Mouse (Mus musculus) MEL (cell line): ENCODE data around the gene Clock. TPM values are rescaled to one million over a fixed set of nuclear protein-coding genes. Genes with fewer than 3 reads are reported as not detected.

Experiments used
- DNase-seq: peaks from one replicate; pipeline ENCODE4 v3.0.0; 2011; ENCODE audit warnings: low read depth, low spot score
- H3K27ac ChIP-seq: 2 replicates; pipeline ENCODE4 v1.5.1; 2012; ENCODE audit warnings: low read depth, mild to moderate bottlenecking, control low read depth, low read length, moderate library complexity; ENCODE audit not compliant: control insufficient read depth
- H3K27me3 ChIP-seq, 2 experiments: fragments of 150-350 bp in 1 of 2; sonication (generic) in 1 of 2; 2 replicates each; pipeline ENCODE4 v1.6.1; 2012; ENCODE audit warnings: low read length in 2 of 2, mild to moderate bottlenecking in 2 of 2, improper control_type of control experiment in 1 of 2, moderate library complexity in 1 of 2; ENCODE audit not compliant: insufficient read depth in 2 of 2, control insufficient read depth in 1 of 2
- H3K36me3 ChIP-seq, 2 experiments: 2 replicates each; pipeline ENCODE4 v1.6.1; 2012 to 2014; ENCODE audit warnings: low read length in 2 of 2, improper control_type of control experiment in 1 of 2, inconsistent platforms in 1 of 2, mild to moderate bottlenecking in 1 of 2; ENCODE audit not compliant: insufficient read depth in 2 of 2, control insufficient read depth in 1 of 2
- H3K4me1 ChIP-seq, 2 experiments: fragments of 150-350 bp in 1 of 2; sonication (generic) in 1 of 2; 2 replicates each; pipeline ENCODE4 v1.6.1; 2012; ENCODE audit warnings: low read length in 2 of 2, improper control_type of control experiment in 1 of 2, mild to moderate bottlenecking in 1 of 2; ENCODE audit not compliant: insufficient read depth in 2 of 2, control insufficient read depth in 1 of 2
- H3K4me3 ChIP-seq, 2 experiments: fragments of 150-350 bp in 1 of 2; sonication (generic) in 1 of 2; 2 replicates each; pipeline ENCODE4 v1.5.1; 2012; ENCODE audit warnings: low read depth in 2 of 2, low read length in 2 of 2, mild to moderate bottlenecking in 2 of 2, moderate library complexity in 2 of 2, control low read depth in 1 of 2, improper control_type of control experiment in 1 of 2; ENCODE audit not compliant: control insufficient read depth in 1 of 2, insufficient read depth in 1 of 2
- H3K79me2 ChIP-seq: 2 replicates; pipeline ENCODE4 v1.6.1; 2012; ENCODE audit warnings: mild to moderate bottlenecking, low read length, moderate library complexity; ENCODE audit not compliant: control insufficient read depth, poor library complexity, insufficient read depth
- H3K9ac ChIP-seq: 2 replicates; pipeline ENCODE4 v1.6.1; 2012; ENCODE audit warnings: low read depth, mild to moderate bottlenecking, control low read depth, low read length, moderate library complexity; ENCODE audit not compliant: control insufficient read depth, poor library complexity, severe bottlenecking
- H3K9me3 ChIP-seq: fragments of 150-350 bp; sonication (generic); replicated peaks from 2 replicates; pipeline ENCODE4 v1.6.1; 2012; ENCODE audit warnings: mild to moderate bottlenecking, low read length, improper control_type of control experiment, moderate library complexity; ENCODE audit not compliant: insufficient read depth
- BHLHE40 ChIP-seq: IDR thresholded peaks from 2 replicates; pipeline ENCODE4 v1.6.1; 2012; ENCODE audit warnings: low read depth, mild to moderate bottlenecking, inconsistent platforms, low read length, improper control_type of control experiment, borderline replicate concordance
- CTCF ChIP-seq, 3 experiments: IDR thresholded peaks in 2 of 3; conservative IDR thresholded peaks in 1 of 3; 2 replicates each; pipeline ENCODE4 v1.5.1; 2011 to 2012; ENCODE audit warnings: low read length in 3 of 3, low read depth in 2 of 3, mild to moderate bottlenecking in 2 of 3, improper control_type of control experiment in 1 of 3, inconsistent platforms in 1 of 3, mixed read lengths in 1 of 3, moderate library complexity in 1 of 3; ENCODE audit not compliant: control insufficient read depth in 1 of 3, insufficient read depth in 1 of 3, poor library complexity in 1 of 3, severe bottlenecking in 1 of 3
- E2F4 ChIP-seq: IDR thresholded peaks from 2 replicates; pipeline ENCODE4 v1.6.1; 2011; ENCODE audit warnings: low read depth, low read length, improper control_type of control experiment, borderline replicate concordance
- ELF1 ChIP-seq: IDR thresholded peaks from 2 replicates; pipeline ENCODE4 v1.6.1; 2014; ENCODE audit warnings: low read depth, mild to moderate bottlenecking, inconsistent platforms, low read length, improper control_type of control experiment, moderate library complexity
- EP300 ChIP-seq, 2 experiments: IDR thresholded peaks; 2 replicates each; pipeline ENCODE4 v1.6.1; 2011; ENCODE audit warnings: improper control_type of control experiment in 2 of 2, low read length in 2 of 2, low read depth in 1 of 2, mild to moderate bottlenecking in 1 of 2
- ETS1 ChIP-seq: IDR thresholded peaks from 2 replicates; pipeline ENCODE4 v1.6.1; 2012; ENCODE audit warnings: low read depth, mild to moderate bottlenecking, inconsistent platforms, low read length, improper control_type of control experiment, moderate library complexity
- GATA1 ChIP-seq: IDR thresholded peaks from 2 replicates; pipeline ENCODE4 v1.6.1; 2011; ENCODE audit warnings: low read depth, low read length, improper control_type of control experiment
- JUND ChIP-seq: IDR thresholded peaks from 2 replicates; pipeline ENCODE4 v1.6.1; 2011; ENCODE audit warnings: low read depth, mild to moderate bottlenecking, improper control_type of control experiment, low read length
- MAFK ChIP-seq: IDR thresholded peaks from 2 replicates; pipeline ENCODE4 v1.6.1; 2011; ENCODE audit warnings: low read depth, mild to moderate bottlenecking, low read length, improper control_type of control experiment, borderline replicate concordance
- MAX ChIP-seq: IDR thresholded peaks from 2 replicates; pipeline ENCODE4 v1.6.1; 2011; ENCODE audit warnings: low read length, improper control_type of control experiment
- MXI1 ChIP-seq: IDR thresholded peaks from 2 replicates; pipeline ENCODE4 v1.6.1; 2011; ENCODE audit warnings: mild to moderate bottlenecking, low read depth, low read length, improper control_type of control experiment
- MYC ChIP-seq: IDR thresholded peaks from 2 replicates; pipeline ENCODE4 v1.6.1; 2011; ENCODE audit warnings: low read depth, mild to moderate bottlenecking, low read length, improper control_type of control experiment, moderate library complexity
- NELFE ChIP-seq: IDR thresholded peaks from 2 replicates; pipeline ENCODE4 v1.6.1; 2011; ENCODE audit warnings: low read depth, low read length, improper control_type of control experiment
- POLR2A ChIP-seq, 2 experiments: IDR thresholded peaks; 2 replicates each; pipeline ENCODE4 v1.6.1; 2011 to 2012; ENCODE audit warnings: low read length in 2 of 2, mild to moderate bottlenecking in 2 of 2, control low read depth in 1 of 2, improper control_type of control experiment in 1 of 2, low read depth in 1 of 2, moderate library complexity in 1 of 2; ENCODE audit not compliant: control insufficient read depth in 1 of 2, insufficient read depth in 1 of 2, poor library complexity in 1 of 2
- POLR2AphosphoS5 ChIP-seq: IDR thresholded peaks from 2 replicates; pipeline ENCODE4 v1.6.1; 2012; ENCODE audit warnings: low read depth, borderline replicate concordance, mild to moderate bottlenecking, inconsistent platforms, low read length, moderate library complexity, mixed read lengths
- SMC3 ChIP-seq: IDR thresholded peaks from 2 replicates; pipeline ENCODE4 v1.6.1; 2011; ENCODE audit warnings: low read depth, low read length, improper control_type of control experiment
- TAL1 ChIP-seq: IDR thresholded peaks from 2 replicates; pipeline ENCODE4 v1.6.1; 2012; ENCODE audit warnings: mild to moderate bottlenecking, inconsistent platforms, low read length, moderate library complexity, mixed read lengths
- TBP ChIP-seq: IDR thresholded peaks from 2 replicates; pipeline ENCODE4 v1.8.0; 2011; ENCODE audit warnings: low read depth, low read length, improper control_type of control experiment
- TCF12 ChIP-seq: IDR thresholded peaks from 2 replicates; pipeline ENCODE4 v1.6.1; 2014; ENCODE audit warnings: low read depth, mild to moderate bottlenecking, inconsistent platforms, low read length, improper control_type of control experiment, moderate library complexity
- UBTF ChIP-seq: IDR thresholded peaks from 2 replicates; pipeline ENCODE4 v1.6.1; 2012; ENCODE audit warnings: low read depth, mild to moderate bottlenecking, inconsistent platforms, low read length, improper control_type of control experiment, moderate library complexity, borderline replicate concordance; ENCODE audit not compliant: insufficient read depth
- USF2 ChIP-seq, 2 experiments: IDR thresholded peaks; 2 replicates each; pipeline ENCODE4 v1.6.1; 2011 to 2012; ENCODE audit warnings: improper control_type of control experiment in 2 of 2, low read length in 2 of 2, borderline replicate concordance in 1 of 2, inconsistent platforms in 1 of 2, low read depth in 1 of 2, mild to moderate bottlenecking in 1 of 2; ENCODE audit not compliant: insufficient read depth in 1 of 2
- ZC3H11A ChIP-seq: IDR thresholded peaks from 2 replicates; pipeline ENCODE4 v1.6.1; 2012; ENCODE audit warnings: low read depth, mild to moderate bottlenecking, inconsistent platforms, low read length, improper control_type of control experiment
- ZKSCAN1 ChIP-seq: IDR thresholded peaks from 2 replicates; pipeline ENCODE4 v1.6.1; 2012; ENCODE audit warnings: low read depth, mild to moderate bottlenecking, inconsistent platforms, low read length, improper control_type of control experiment, moderate library complexity
- polyA plus RNA-seq, 2 experiments: library from polyadenylated mRNA; stranded (reverse) in 1 of 2; unstranded in 1 of 2; fragments of >175 nt in 1 of 2; fragments of >200 nt in 1 of 2; gene quantifications; 2 replicates each; pipeline versions ENCODE4 v1.2.1 to v1.2.4; 2012; ENCODE audit warnings: low replicate concordance in 2 of 2, low read depth in 1 of 2; ENCODE audit not compliant: insufficient read length in 2 of 2, insufficient read depth in 1 of 2, missing spikeins in 1 of 2
- total RNA-seq: library from RNA; depleted of rRNA; stranded (reverse); fragments of 300-350 nt; gene quantifications from 2 replicates; pipeline ENCODE4 v1.2.3, GENCODE M21; 2012

Clock gene
- total and polyA plus RNA-seq, 3 experiments: 4.1 to 77.5 (median 6.3) TPM

- peak; percentile 59 for DNase-seq
- Histone ChIP-seq H3K9ac (no peak overlapping the region), H3K27ac (no peak overlapping the region), H3K4me3 (no peak overlapping the region), H3K9me3 (no peaks in the 10 kb centered on the region), H3K27me3 (no peaks in the 10 kb centered on the region), H3K36me3 (peaks cover 0 to 5% of the 10 kb centered on the region in 2 experiments; a peak in 2 of 4 replicates), H3K4me1 (peaks cover 4 to 8% of the 10 kb centered on the region in 2 experiments), H3K79me2 (no peaks in the 10 kb centered on the region)
- no peak for TF ChIP-seq MYC
- peak; percentile 57 for TF ChIP-seq TAL1
- TF ChIP-seq EP300 (IDR thresholded peaks at IDR 0.05; ENCODE audit: low read depth in 1 of 2, low read length in 2 of 2): peak; percentile 54 to 70; a peak in 3 of 4 replicates
- TF ChIP-seq SMC3: no peak
- TF ChIP-seq ZKSCAN1: no peak
- TF ChIP-seq POLR2A (IDR thresholded peaks at IDR 0.05; ENCODE audit: control insufficient read depth in 1 of 2, insufficient read depth in 1 of 2, low read depth in 1 of 2, low read length in 2 of 2, poor library complexity in 1 of 2): no peak
- 0 out of 2 replicates have a peak, but pooled peaks have one; percentile 32 for TF ChIP-seq MXI1
- TF ChIP-seq POLR2AphosphoS5: no peak
- TF ChIP-seq TBP: 0 out of 2 replicates have a peak, but pooled peaks have one; percentile 14
- TF ChIP-seq TCF12: peak; percentile 65
- peak; percentile 59 for TF ChIP-seq MAX
- peak; percentile 69 for TF ChIP-seq GATA1
- TF ChIP-seq JUND: no peak
- 0 out of 2 replicates have a peak, but pooled peaks have one; percentile 28 for TF ChIP-seq ETS1
- no peak for TF ChIP-seq E2F4
- no peak for TF ChIP-seq ZC3H11A
- TF ChIP-seq USF2 (IDR thresholded peaks at IDR 0.05; ENCODE audit: borderline replicate concordance in 1 of 2, insufficient read depth in 1 of 2, low read depth in 1 of 2, low read length in 2 of 2): no peak
- no peak for TF ChIP-seq MAFK
Observed at GRCm38 (mm10) chr5:76161491-76161890, 143.1 kb downstream of the Clock start.

- H3K27ac ChIP-seq: no peak overlapping the region
- no peaks in the 10 kb centered on the region for H3K27me3 ChIP-seq
- H3K79me2 ChIP-seq: no peaks in the 10 kb centered on the region
- no peak for DNase-seq
- no peak overlapping the region for H3K9ac ChIP-seq
- H3K36me3 ChIP-seq: peaks cover 0 to 5% of the 10 kb centered on the region in 2 experiments; a peak in 2 of 4 replicates
- H3K9me3 ChIP-seq: no peaks in the 10 kb centered on the region
- no peak overlapping the region for H3K4me3 ChIP-seq
- TF ChIP-seq NELFE (no peak), TBP (no peak), UBTF (no peak), ZC3H11A (no peak), BHLHE40 (no peak), POLR2A (IDR thresholded peaks at IDR 0.05; ENCODE audit: control insufficient read depth in 1 of 2, insufficient read depth in 1 of 2, low read depth in 1 of 2, low read length in 2 of 2, poor library complexity in 1 of 2) (no peak), CTCF (IDR thresholded peaks at IDR 0.05 in 2 of 3, conservative IDR thresholded peaks at IDR 0.05 in 1 of 3; ENCODE audit: control insufficient read depth in 1 of 3, insufficient read depth in 1 of 3, low read depth in 2 of 3, low read length in 3 of 3, poor library complexity in 1 of 3, severe bottlenecking in 1 of 3) (no peak), ELF1 (no peak)
- TF ChIP-seq, all 39 proteins: peak for 0
- H3K4me1 ChIP-seq: peaks cover 4 to 8% of the 10 kb centered on the region in 2 experiments
Observed at GRCm38 (mm10) chr5:76160086-76160485, 144.5 kb downstream of the Clock start.
